Mouse (Mus musculus) common myeloid progenitor, adult 5-6 weeks (primary cell): ENCODE measurements around the gene Tmem115. TPM values are rescaled to one million over a fixed set of nuclear protein-coding genes. Genes with fewer than 3 reads are reported as not detected.
"Not testable (repeated sequence)": the region's sequence is repeated elsewhere in the genome, so short reads cannot be mapped to it uniquely, and the experiment has no call there.

ENCODE experiments used
- ATAC-seq: replicated peaks from 2 replicates; pipeline ENCODE4 v1.8.0; 2016; ENCODE audit warnings: low read depth, mild to moderate bottlenecking, moderate TSS enrichment, inconsistent platforms; ENCODE audit not compliant: poor library complexity, severe bottlenecking
- total RNA-seq: library from RNA; stranded (forward); fragments of 200-1000, 187-1606 nt; gene quantifications from 2 replicates; pipeline ENCODE4 v1.2.3, GENCODE M21; 2017

Tmem115 gene
- total RNA-seq, 1 experiment from 2014 or later: 17.2 TPM

GRCm38 (mm10) chr9:107568331-107569261, 34.9 kb downstream of the Tmem115 start:
- ATAC-seq: peak; percentile 75

DNA sequence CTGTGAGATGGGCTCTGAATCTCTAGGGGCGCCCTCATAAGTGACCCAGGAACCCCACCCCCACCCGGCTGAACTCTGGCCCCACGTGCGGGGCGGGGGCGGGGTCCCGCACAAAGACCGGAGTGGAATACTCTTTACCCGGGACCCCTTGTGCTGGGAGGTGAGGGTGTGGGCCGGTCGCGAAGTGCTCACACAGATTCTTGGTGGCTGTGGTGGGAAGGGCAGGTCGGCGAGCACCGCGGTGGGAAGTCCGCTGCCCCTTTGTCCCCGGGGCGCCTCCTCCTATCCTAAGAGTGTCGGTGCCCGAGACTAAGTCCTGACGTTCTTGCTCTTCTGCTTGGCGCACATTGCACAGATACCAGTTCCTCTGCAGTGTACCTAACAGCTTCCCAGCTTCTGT, 35.5 kb downstream of the Tmem115 start:
- peak; percentile 10; the same call in 1 of the 2 replicates for ATAC-seq

DNA sequence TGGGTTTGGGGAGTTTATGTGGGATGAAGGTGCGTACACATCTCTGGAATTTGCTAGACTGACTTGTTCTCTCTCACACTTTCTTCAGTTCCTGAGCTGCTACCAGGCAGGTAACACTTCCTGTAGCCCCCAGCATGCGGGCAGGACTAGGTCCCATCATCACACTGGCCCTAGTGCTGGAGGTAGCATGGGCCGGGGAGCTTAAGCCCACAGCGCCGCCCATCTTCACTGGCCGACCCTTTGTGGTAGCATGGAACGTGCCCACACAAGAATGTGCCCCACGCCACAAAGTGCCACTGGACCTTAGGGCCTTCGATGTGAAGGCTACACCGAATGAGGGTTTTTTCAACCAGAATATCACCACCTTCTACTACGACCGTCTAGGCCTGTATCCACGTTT, 36.3 kb downstream of the Tmem115 start:
- no peak for ATAC-seq

DNA sequence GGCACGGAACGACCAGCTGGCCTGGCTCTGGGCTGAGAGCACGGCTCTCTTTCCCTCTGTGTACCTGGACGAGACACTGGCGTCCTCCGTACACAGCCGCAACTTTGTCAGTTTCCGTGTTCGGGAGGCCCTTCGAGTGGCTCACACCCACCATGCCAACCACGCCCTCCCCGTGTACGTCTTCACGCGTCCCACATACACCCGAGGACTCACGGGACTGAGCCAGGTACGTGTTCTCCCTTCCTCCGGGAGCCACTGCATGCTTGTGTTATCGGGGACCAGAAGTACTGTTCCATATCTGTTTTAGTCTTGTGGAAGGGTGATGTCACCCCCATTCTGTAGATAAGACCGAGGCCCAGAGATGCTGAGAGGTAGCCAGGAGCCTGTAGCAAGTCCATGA, 37.1 kb downstream of the Tmem115 start:
- no peak for ATAC-seq

- no peak for ATAC-seq
These were observed 38.0 kb downstream of the Tmem115 start for GRCm38 (mm10) chr9:107571534-107572326.

- ATAC-seq: no peak
These were observed 38.5 kb downstream of the Tmem115 start for GRCm38 (mm10) chr9:107572327-107572662.

DNA sequence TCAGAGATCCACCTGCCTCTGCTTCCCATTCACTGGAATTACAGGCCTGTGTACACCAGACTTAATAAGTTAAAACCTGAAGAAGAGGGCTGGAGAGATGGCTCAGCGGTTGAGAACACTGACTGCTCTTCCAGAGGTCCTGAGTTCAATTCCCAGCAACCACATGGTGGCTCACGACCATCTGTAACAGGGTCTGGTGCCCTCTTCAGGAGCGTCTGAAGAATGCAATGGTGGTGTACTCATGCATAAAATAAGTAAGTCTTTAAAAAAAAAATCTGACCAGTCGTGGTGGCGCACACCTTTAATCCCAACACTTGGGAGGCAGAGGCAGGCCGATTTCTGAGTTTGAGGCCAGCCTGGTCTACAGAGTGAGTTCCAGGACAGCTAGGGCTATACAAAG, 40.0 kb downstream of the Tmem115 start:
- not testable (repeated sequence) for ATAC-seq

DNA sequence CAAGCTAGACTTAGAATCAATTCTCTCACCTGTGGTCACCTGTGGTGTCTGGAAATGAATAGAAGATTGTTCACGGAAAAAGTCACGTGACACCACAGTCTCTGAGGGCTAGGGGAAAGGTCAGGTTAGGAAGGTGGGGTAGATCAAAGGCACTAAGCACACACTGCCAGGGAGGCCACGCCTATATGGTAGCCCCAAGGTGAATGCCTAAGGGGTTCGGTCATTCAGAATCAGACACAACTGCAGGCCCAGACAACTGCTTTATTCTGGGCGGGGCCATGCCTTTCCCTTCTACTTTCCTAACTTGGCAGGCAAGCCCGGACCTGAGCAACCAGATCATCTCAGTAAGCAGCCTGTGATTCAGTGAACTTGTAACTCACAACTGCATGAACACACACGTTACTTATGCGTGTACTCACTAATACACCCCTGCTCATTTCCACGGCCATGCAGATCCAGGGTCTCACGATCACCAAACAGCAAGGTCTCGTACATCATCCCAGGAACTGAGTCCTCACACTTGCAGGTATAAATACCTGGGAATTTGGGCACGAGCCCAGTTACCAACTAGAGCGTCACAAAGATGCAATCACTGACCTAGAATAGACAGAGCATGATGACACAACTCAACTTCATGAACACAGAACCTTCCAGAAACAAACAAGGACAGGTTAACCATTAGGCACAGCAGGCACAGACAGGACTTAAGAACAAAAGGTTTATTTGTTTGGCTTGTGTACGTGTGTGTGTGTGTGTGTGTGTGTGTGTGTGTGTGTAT, 42.0 kb downstream of the Tmem115 start:
- no peak for ATAC-seq

GRCm38 (mm10) chr9:107576357-107577107, 42.8 kb downstream of the Tmem115 start, which contains the start of gene Hyal1:
Gene Hyal1 (plus strand): TSS chr9:107576927.
- ATAC-seq: peak; percentile 65

DNA sequence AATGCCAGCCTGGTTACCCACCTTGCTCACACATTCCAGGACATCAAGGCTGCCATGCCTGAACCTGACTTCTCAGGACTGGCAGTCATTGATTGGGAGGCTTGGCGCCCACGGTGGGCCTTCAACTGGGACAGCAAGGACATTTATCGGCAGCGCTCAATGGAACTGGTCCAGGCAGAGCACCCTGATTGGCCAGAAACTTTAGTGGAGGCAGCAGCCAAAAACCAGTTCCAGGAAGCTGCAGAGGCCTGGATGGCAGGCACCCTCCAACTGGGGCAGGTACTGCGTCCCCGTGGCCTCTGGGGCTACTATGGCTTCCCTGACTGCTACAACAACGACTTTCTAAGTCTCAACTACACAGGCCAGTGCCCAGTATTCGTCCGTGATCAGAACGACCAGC, 44.1 kb downstream of the Tmem115 start:
- no peak for ATAC-seq

DNA sequence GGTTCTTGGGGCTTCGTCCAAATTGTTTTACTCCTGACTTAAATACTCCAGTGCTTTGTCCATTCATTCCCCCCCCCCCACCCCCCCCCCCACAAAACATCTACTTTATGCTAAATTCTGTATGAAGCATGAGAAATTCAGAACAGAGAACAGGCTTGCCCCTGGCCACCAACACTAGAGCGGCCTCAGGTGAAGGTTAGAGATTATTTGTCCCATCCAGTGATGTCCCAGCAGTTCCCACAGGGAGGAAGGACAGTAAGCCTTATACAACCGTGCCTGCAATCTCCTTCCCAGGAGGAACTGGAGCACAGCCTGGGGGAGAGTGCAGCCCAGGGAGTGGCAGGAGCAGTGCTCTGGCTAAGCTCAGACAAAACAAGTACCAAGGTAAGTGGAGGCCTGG, 44.8 kb downstream of the Tmem115 start, which contains the start of gene Naa80:
Naa80 (plus strand) TSS at position 301 of the 400 bp plus-strand sequence.
- no peak for ATAC-seq

DNA sequence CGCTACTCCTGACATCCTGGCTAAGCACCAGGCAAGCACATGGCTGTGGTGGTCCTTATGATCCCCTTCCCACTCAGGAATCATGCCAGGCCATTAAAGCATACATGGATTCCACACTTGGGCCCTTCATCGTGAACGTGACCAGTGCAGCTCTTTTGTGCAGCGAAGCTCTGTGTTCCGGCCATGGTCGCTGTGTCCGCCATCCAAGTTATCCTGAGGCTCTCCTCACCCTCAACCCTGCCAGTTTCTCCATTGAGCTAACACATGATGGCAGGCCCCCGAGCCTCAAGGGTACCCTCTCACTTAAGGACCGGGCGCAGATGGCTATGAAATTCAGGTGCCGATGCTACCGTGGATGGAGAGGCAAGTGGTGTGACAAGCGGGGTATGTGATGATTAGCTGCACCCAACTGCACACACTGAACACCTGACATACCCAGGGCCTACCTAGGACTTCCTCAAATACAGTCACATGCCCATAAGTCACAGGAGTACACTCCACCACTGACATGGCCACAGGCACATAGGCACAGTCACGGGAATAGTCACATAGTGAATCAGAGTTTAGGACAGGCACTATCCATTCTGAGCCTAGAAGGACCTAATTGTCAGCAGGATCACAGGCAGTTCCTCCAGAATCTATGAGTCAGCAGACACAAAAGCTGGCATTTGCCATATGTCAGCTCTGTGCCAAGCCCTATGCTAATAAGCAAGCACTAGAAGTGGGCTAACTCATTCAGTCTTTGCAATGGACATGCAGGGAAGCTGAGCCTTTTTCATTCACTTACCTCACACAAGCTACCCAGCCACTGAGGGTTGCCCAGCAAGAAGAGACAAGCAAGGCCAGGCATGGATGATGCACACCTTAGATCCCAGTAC, 45.5 kb downstream of the Tmem115 start:
- no peak for ATAC-seq

DNA sequence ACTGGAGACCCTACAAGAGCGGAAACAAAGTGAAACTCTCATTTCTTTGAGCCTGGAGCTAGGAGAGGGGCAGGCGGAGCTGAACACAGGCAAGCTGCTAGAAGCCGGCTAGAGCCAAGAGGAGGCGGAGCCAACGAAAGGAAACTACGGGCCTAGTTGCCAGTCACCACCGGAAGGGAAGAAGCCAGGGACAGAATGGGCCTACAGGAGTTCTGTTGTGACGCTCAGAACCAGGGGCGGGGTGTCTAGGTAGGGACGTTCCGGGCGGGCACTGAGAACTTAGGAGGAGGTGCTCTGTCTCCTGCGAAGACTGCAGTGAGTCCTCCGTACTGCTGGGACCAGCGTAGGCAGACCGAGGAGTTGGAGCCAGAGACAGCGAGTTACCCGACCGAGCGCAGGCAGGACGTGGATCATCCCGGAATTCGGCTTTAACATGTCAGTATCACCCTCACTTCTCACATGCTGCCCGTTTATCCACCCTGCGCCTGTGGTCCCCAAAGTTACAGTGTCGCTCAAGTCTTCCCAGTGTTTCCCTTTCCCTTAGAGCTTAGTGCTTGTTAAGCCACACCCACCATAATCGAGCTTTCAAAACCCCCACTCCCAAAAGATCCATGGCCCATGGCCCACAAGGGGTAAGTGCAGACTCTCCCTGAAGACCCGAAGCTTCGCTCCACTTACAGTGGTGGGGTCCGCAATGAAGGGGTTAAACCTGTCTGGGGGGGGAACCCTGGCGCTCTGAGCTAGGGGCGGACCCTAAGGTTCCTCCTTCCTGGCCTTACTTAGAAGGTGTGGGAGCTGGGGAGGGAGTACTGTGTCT, 47.0 kb downstream of the Tmem115 start, which contains the start of gene Hyal3:
Hyal3 (plus strand) TSS at position 318 of the 817 bp plus-strand sequence.
- ATAC-seq: peak; percentile 77

GRCm38 (mm10) chr9:107581584-107581983, 47.8 kb downstream of the Tmem115 start:
- no peak for ATAC-seq

GRCm38 (mm10) chr9:107582509-107583062, 48.8 kb downstream of the Tmem115 start:
- ATAC-seq: no peak

DNA sequence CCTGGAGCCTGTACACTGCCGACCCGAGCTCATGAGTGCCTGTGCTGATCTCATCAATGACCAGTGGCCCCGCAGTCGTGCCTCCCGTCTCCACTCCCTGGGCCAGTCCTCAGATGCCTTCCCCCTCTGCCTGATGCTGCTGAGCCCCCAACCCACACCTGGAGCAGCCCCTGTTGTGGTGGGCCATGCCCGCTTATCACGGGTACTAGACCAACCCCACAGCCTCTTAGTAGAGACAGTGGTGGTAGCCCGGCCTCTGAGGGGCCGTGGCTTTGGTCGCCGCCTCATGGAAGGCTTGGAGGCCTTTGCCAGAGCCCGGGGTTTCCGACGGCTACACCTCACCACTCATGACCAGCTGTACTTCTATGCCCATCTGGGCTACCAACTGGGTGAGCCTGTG, 49.4 kb downstream of the Tmem115 start:
- no peak for ATAC-seq

- ATAC-seq: no peak
These were observed 52.8 kb downstream of the Tmem115 start for GRCm38 (mm10) chr9:107586504-107586903.
